Mouse (Mus musculus): ENCODE data around the gene Vmn2r39. TPM values are rescaled to one million over a fixed set of nuclear protein-coding genes. Genes with fewer than 3 reads are reported as not detected.
"Not testable (repeated sequence)": the region's sequence is repeated elsewhere in the genome, so short reads cannot be mapped to it uniquely, and the experiment has no call there.

Gene Vmn2r39
- not detected in 2 replicates for polyA plus RNA-seq (2015; fragmentation: Nextera tagmentation; extraction: Ambion mirVana)

GRCm38 (mm10) chr7:9030698-9031097 lies at the start of gene Vmn2r39:
TSS of gene Vmn2r39 (minus strand) at chr7:9030798.
- H3K27ac ChIP-seq; DNase-seq; H3K9me3 ChIP-seq (replicated peaks); H3K9ac ChIP-seq; H3K4me2 ChIP-seq; H3K27me3 ChIP-seq; H3K4me1 ChIP-seq (replicated peaks); H3K4me3 ChIP-seq (replicated peaks); ATAC-seq (ENCODE audit: low read depth); H3K36me3 ChIP-seq: not testable (repeated sequence)

GRCm38 (mm10) chr7:9065353-9065752 lies 34.8 kb upstream of the Vmn2r39 start:
- not testable (repeated sequence) for H3K9ac ChIP-seq; H3K27me3 ChIP-seq; H3K9me3 ChIP-seq (replicated peaks); H3K4me2 ChIP-seq; H3K36me3 ChIP-seq; H3K4me3 ChIP-seq (replicated peaks); DNase-seq; H3K27ac ChIP-seq; ATAC-seq (ENCODE audit: low read depth); H3K4me1 ChIP-seq (replicated peaks)
- WGBS (ENCODE audit: insufficient replicate concordance), result 72% methylated on average over 4 of the region's 4 CpGs

Other genes starting within 250 kb of the Vmn2r39 start
- gene Vmn2r40, start 99.4 kb downstream of the Vmn2r39 start, polyA plus RNA-seq (2015; fragmentation: Nextera tagmentation; extraction: Ambion mirVana), result not detected in 2 replicates
- gene Vmn2r38, start 67.1 kb upstream of the Vmn2r39 start, polyA plus RNA-seq (2015; fragmentation: Nextera tagmentation; extraction: Ambion mirVana), result not detected in 2 replicates
- not detected in 2 replicates for gene Vmn2r37, start 192.9 kb upstream of the Vmn2r39 start, polyA plus RNA-seq (2015; fragmentation: Nextera tagmentation; extraction: Ambion mirVana)

All from liver, embryonic 13.5 days (tissue).